Mouse (Mus musculus) lung, postnatal 4 days (tissue): Measurements from ENCODE around the gene Cmip.

Experiments used
- DNase-seq, 2 experiments: peaks; one replicate each; pipeline ENCODE4 v3.0.0; 2021

Cmip gene

GRCm38 (mm10) chr8:117300188-117300587, 43.3 kb downstream of the Cmip start:
- no peak for DNase-seq

GRCm38 (mm10) chr8:117301457-117302041, 44.7 kb downstream of the Cmip start:
- no peak for DNase-seq

GRCm38 (mm10) chr8:117302072-117302471, 45.2 kb downstream of the Cmip start:
- no peak for DNase-seq

- DNase-seq: peak in 1 of 2 experiments; percentile 41
Measured at GRCm38 (mm10) chr8:117303666-117304065, 46.8 kb downstream of the Cmip start.

GRCm38 (mm10) chr8:117305405-117305804, 48.5 kb downstream of the Cmip start:
- DNase-seq: no peak

- no peak for DNase-seq
Measured at GRCm38 (mm10) chr8:117306756-117307155, 49.9 kb downstream of the Cmip start.

- DNase-seq: no peak
Measured at GRCm38 (mm10) chr8:117307221-117307620, 50.4 kb downstream of the Cmip start.

GRCm38 (mm10) chr8:117308303-117309095, 51.6 kb downstream of the Cmip start:
- DNase-seq: no peak

GRCm38 (mm10) chr8:117309653-117310274, 52.9 kb downstream of the Cmip start:
- peak; percentile 45 to 62 for DNase-seq

- DNase-seq: peak; percentile 58 to 85
Measured at GRCm38 (mm10) chr8:117310961-117311561, 54.2 kb downstream of the Cmip start.

GRCm38 (mm10) chr8:117314308-117314953, 57.6 kb downstream of the Cmip start:
- DNase-seq: no peak

GRCm38 (mm10) chr8:117315727-117316126, 58.9 kb downstream of the Cmip start:
- DNase-seq: no peak

- no peak for DNase-seq
Measured at GRCm38 (mm10) chr8:117317478-117317877, 60.6 kb downstream of the Cmip start.

- no peak for DNase-seq
Measured at GRCm38 (mm10) chr8:117318911-117319826, 62.3 kb downstream of the Cmip start.

GRCm38 (mm10) chr8:117320616-117321015, 63.8 kb downstream of the Cmip start:
- no peak for DNase-seq

- DNase-seq: no peak
Measured at GRCm38 (mm10) chr8:117321232-117321631, 64.4 kb downstream of the Cmip start.

- DNase-seq: peak in 1 of 2 experiments; percentile 46
Measured at GRCm38 (mm10) chr8:117322021-117322420, 65.2 kb downstream of the Cmip start.

GRCm38 (mm10) chr8:117322715-117323310, 65.9 kb downstream of the Cmip start:
- DNase-seq: peak in 1 of 2 experiments; percentile 73

- DNase-seq: no peak
Measured at GRCm38 (mm10) chr8:117324821-117325220, 68.0 kb downstream of the Cmip start.

- no peak for DNase-seq
Measured at GRCm38 (mm10) chr8:117326735-117327134, 69.9 kb downstream of the Cmip start.

GRCm38 (mm10) chr8:117327385-117327837, 70.5 kb downstream of the Cmip start:
- DNase-seq: no peak
